In genomic region chr15:51070538-51070937, GRCm38 (mm10) we compare ENCODE assay signal across 16 mouse cellular contexts.
DNase-seq lines count a peak whose midpoint lies in the region; ATAC-seq and TF ChIP-seq lines count a peak whose summit lies in the region.
"Had no signal": no experiment of that assay in that cellular context is flagged by ENCODE, and none has a peak within 500 bp of the region (broad histone marks: within the 10 kb centered on the region; RNA-seq: fewer than 3 reads in every experiment).

No protein-coding gene starts in this region.

- H3K9me3 ChIP-seq in hindbrain, embryonic 16.5 days (ENCODE audit: control insufficient read depth, low read length) = no peaks in the 10 kb centered on the region
- no peaks in the 10 kb centered on the region for H3K9me3 ChIP-seq in hindbrain, embryonic 10.5 days
- no peaks in the 10 kb centered on the region for H3K9me3 ChIP-seq in midbrain, postnatal 0 days (ENCODE audit: low read length)
- H3K9me3 ChIP-seq in midbrain, embryonic 11.5 days (ENCODE audit: control insufficient read depth, low read length) = no peaks in the 10 kb centered on the region
- H3K9me3 ChIP-seq in forebrain, embryonic 13.5 days (replicated peaks) = no peaks in the 10 kb centered on the region
- H3K9me3 ChIP-seq: limb, embryonic 13.5 days; liver, embryonic 12.5 days had no signal

- ATAC-seq in hindbrain, embryonic 16.5 days = no peak
- no peak for ATAC-seq in midbrain, postnatal 0 days (ENCODE audit: low FRiP score)
- no peak for ATAC-seq in midbrain, embryonic 11.5 days (ENCODE audit: low FRiP score)
- peak; percentile 80 for ATAC-seq in forebrain, embryonic 13.5 days
- ATAC-seq: intestine, embryonic 16.5 days; liver, embryonic 12.5 days had no signal

- no peak for DNase-seq in hindbrain, embryonic 10.5 days (ENCODE audit: low spot score)
- peak; percentile 14 for DNase-seq in midbrain, postnatal 0 days (ENCODE audit: low spot score)
- no peak for DNase-seq in midbrain, embryonic 11.5 days (ENCODE audit: low spot score, missing footprints)
- DNase-seq in kidney, postnatal 14 days = no peak
- no peak for DNase-seq in gastrocnemius, adult 2 months
- DNase-seq: adrenal gland, adult 8-10 months; cerebellum, adult 18-20 months; gastrocnemius, postnatal 14 days; lung, adult 18-20 months; lung, postnatal 14 days had no signal

- no peak overlapping the region for H3K9ac ChIP-seq in hindbrain, embryonic 16.5 days (ENCODE audit: low read depth, low read length)
- no peak overlapping the region for H3K9ac ChIP-seq in midbrain, postnatal 0 days (replicated peaks; ENCODE audit: low read length, poor library complexity, severe bottlenecking)
- H3K9ac ChIP-seq in midbrain, embryonic 11.5 days (ENCODE audit: low read length) = no peak overlapping the region
- H3K9ac ChIP-seq in forebrain, embryonic 13.5 days = no peak overlapping the region
- H3K9ac ChIP-seq: limb, embryonic 13.5 days; liver, embryonic 12.5 days had no signal

- intact Hi-C loops in gastrocnemius, adult 2 months (cut with DNase I) = no loop called here

- no peaks in the 10 kb centered on the region for H3K36me3 ChIP-seq in hindbrain, embryonic 16.5 days (ENCODE audit: control insufficient read depth, insufficient read depth, low read length)
- H3K36me3 ChIP-seq in hindbrain, embryonic 10.5 days = no peaks in the 10 kb centered on the region
- H3K36me3 ChIP-seq in midbrain, postnatal 0 days (ENCODE audit: insufficient read depth, low read length) = no peaks in the 10 kb centered on the region
- H3K36me3 ChIP-seq in midbrain, embryonic 11.5 days (ENCODE audit: control insufficient read depth, insufficient read depth, low read length) = no peaks in the 10 kb centered on the region
- no peaks in the 10 kb centered on the region for H3K36me3 ChIP-seq in forebrain, embryonic 13.5 days (ENCODE audit: poor library complexity, severe bottlenecking)
- H3K36me3 ChIP-seq: limb, embryonic 13.5 days; liver, embryonic 12.5 days had no signal

- no peak overlapping the region for H3K27ac ChIP-seq in hindbrain, embryonic 16.5 days (ENCODE audit: low read depth, low read length)
- H3K27ac ChIP-seq in hindbrain, embryonic 10.5 days = no peak overlapping the region
- H3K27ac ChIP-seq in midbrain, postnatal 0 days (ENCODE audit: low read depth, low read length) = no peak overlapping the region
- no peak overlapping the region for H3K27ac ChIP-seq in midbrain, embryonic 11.5 days (ENCODE audit: low read depth, low read length)
- no peak overlapping the region for H3K27ac ChIP-seq in forebrain, embryonic 13.5 days
- H3K27ac ChIP-seq in gastrocnemius, adult 2 months = no peak overlapping the region
- H3K27ac ChIP-seq: limb, embryonic 13.5 days; liver, embryonic 12.5 days had no signal

- H3K4me3 ChIP-seq in hindbrain, embryonic 16.5 days (ENCODE audit: low read length) = no peak overlapping the region
- H3K4me3 ChIP-seq in hindbrain, embryonic 10.5 days = no peak overlapping the region
- no peak overlapping the region for H3K4me3 ChIP-seq in midbrain, postnatal 0 days (ENCODE audit: low read depth, low read length)
- no peak overlapping the region for H3K4me3 ChIP-seq in midbrain, embryonic 11.5 days (ENCODE audit: low read depth, low read length)
- no peak overlapping the region for H3K4me3 ChIP-seq in forebrain, embryonic 13.5 days
- no peak overlapping the region for H3K4me3 ChIP-seq in gastrocnemius, adult 2 months
- H3K4me3 ChIP-seq: limb, embryonic 13.5 days; liver, embryonic 12.5 days had no signal

- H3K27me3 ChIP-seq in hindbrain, embryonic 16.5 days (replicated peaks; ENCODE audit: control insufficient read depth, insufficient read depth, low read length) = no peaks in the 10 kb centered on the region
- H3K27me3 ChIP-seq in hindbrain, embryonic 10.5 days (ENCODE audit: insufficient read depth, poor library complexity, severe bottlenecking) = no peaks in the 10 kb centered on the region
- no peaks in the 10 kb centered on the region for H3K27me3 ChIP-seq in midbrain, postnatal 0 days (ENCODE audit: insufficient read depth, low read length)
- no peaks in the 10 kb centered on the region for H3K27me3 ChIP-seq in midbrain, embryonic 11.5 days (ENCODE audit: control insufficient read depth, insufficient read depth, low read length)
- no peaks in the 10 kb centered on the region for H3K27me3 ChIP-seq in forebrain, embryonic 13.5 days
- H3K27me3 ChIP-seq: limb, embryonic 13.5 days; liver, embryonic 12.5 days had no signal

- peak overlapping the region; percentile 39 for H3K4me2 ChIP-seq in hindbrain, embryonic 16.5 days (ENCODE audit: low read length)
- H3K4me2 ChIP-seq in midbrain, postnatal 0 days (ENCODE audit: low read depth, low read length, poor library complexity, severe bottlenecking) = no peak overlapping the region
- H3K4me2 ChIP-seq in midbrain, embryonic 11.5 days = no peak overlapping the region
- H3K4me2 ChIP-seq in forebrain, embryonic 13.5 days = peak overlapping the region; percentile 42
- H3K4me2 ChIP-seq: heart, embryonic 11.5 days; limb, embryonic 13.5 days; liver, embryonic 12.5 days had no signal

- no peak for TF ChIP-seq CTCF in midbrain, postnatal 0 days (IDR thresholded peaks at IDR 0.05)
- TF ChIP-seq CTCF in gastrocnemius, adult 2 months (IDR thresholded peaks at IDR 0.05) = no peak

- no peaks in the 10 kb centered on the region for H3K4me1 ChIP-seq in hindbrain, embryonic 16.5 days (ENCODE audit: control insufficient read depth, insufficient read depth, low read depth, low read length)
- 0 out of 2 replicates have a peak, but pooled peaks cover 14% of the 10 kb centered on the region for H3K4me1 ChIP-seq in hindbrain, embryonic 10.5 days (replicated peaks)
- no peaks in the 10 kb centered on the region for H3K4me1 ChIP-seq in midbrain, postnatal 0 days (ENCODE audit: insufficient read depth, low read length)
- no peaks in the 10 kb centered on the region for H3K4me1 ChIP-seq in midbrain, embryonic 11.5 days (ENCODE audit: control insufficient read depth, insufficient read depth, low read length)
- H3K4me1 ChIP-seq in forebrain, embryonic 13.5 days = peaks cover 11% of the 10 kb centered on the region
- H3K4me1 ChIP-seq: liver, embryonic 12.5 days had no signal

- 36% methylated on average over 10 of the region's 10 CpGs for WGBS in hindbrain, embryonic 16.5 days
- 69% methylated on average over 10 of the region's 10 CpGs for WGBS in hindbrain, embryonic 10.5 days
- WGBS in midbrain, postnatal 0 days = 52% methylated on average over 10 of the region's 10 CpGs
- WGBS in midbrain, embryonic 11.5 days = 77% methylated on average over 10 of the region's 10 CpGs
- WGBS in forebrain, embryonic 13.5 days = 33% methylated on average over 10 of the region's 10 CpGs

Comparison
In these comparisons a context has a peak if more than half of its experiments do, and no peak if none do; other contexts are left out.
1. H3K4me2 ChIP-seq: peak in hindbrain, embryonic 16.5 days (single experiment) and forebrain, embryonic 13.5 days (single experiment); none in midbrain, postnatal 0 days (single experiment) and midbrain, embryonic 11.5 days (single experiment).